Mouse (Mus musculus) megakaryocyte-erythroid progenitor cell, adult 5-6 weeks (primary cell): ENCODE results near the gene 2310007B03Rik. TPM values are rescaled to one million over a fixed set of nuclear protein-coding genes. Genes with fewer than 3 reads are reported as not detected.

ENCODE experiments used
- ATAC-seq: replicated peaks from 2 replicates; pipeline ENCODE4 v1.8.0; 2016; ENCODE audit warnings: mild to moderate bottlenecking, inconsistent platforms; ENCODE audit not compliant: severe bottlenecking, poor library complexity, low FRiP score, low TSS enrichment
- total RNA-seq, 2 experiments: library from RNA; stranded (forward) in 1 of 2; stranded (reverse) in 1 of 2; fragments of 200-1000, 215-1000 nt in 1 of 2; fragments of >200 nt in 1 of 2; fragmentation: Nextera tagmentation in 1 of 2; gene quantifications; 2 replicates each; pipeline ENCODE4 v1.2.3; 2014 to 2017

2310007B03Rik gene
- total RNA-seq, 2 experiments from 2014 or later: not detected

GRCm38 (mm10) chr1:93115471-93115870 is 45.3 kb downstream of the 2310007B03Rik start:
- no peak for ATAC-seq

- ATAC-seq: peak; percentile 95
Measured at GRCm38 (mm10) chr1:93114713-93115463, 45.9 kb downstream of the 2310007B03Rik start.

- no peak for ATAC-seq
Measured at GRCm38 (mm10) chr1:93102700-93103099, 58.0 kb downstream of the 2310007B03Rik start.

GRCm38 (mm10) chr1:93101571-93102061 is 59.1 kb downstream of the 2310007B03Rik start, which contains the start of gene Kif1a:
Gene Kif1a (minus strand): TSS chr1:93101951.
- no peak for ATAC-seq

Other genes starting within 250 kb of the 2310007B03Rik start
- 13.2 and 19.5 TPM in 2 replicates for gene Capn10, start 226.6 kb downstream of the 2310007B03Rik start, total RNA-seq (2014; fragmentation: Nextera tagmentation)
- 8.5 and 11.4 TPM in 2 replicates for gene Capn10, start 226.6 kb downstream of the 2310007B03Rik start, total RNA-seq (2017)
- gene Gpr35, start 210.1 kb downstream of the 2310007B03Rik start, total RNA-seq (2014; fragmentation: Nextera tagmentation): 0.30 TPM in 1 of 2 replicates, not detected in the other
- 0.94 TPM in 1 of 2 replicates, not detected in the other for gene Gpr35, start 210.1 kb downstream of the 2310007B03Rik start, total RNA-seq (2017)
- gene Aqp12, start 154.6 kb downstream of the 2310007B03Rik start, total RNA-seq (2014; fragmentation: Nextera tagmentation): not detected in 2 replicates
- not detected in 2 replicates for gene Aqp12, start 154.6 kb downstream of the 2310007B03Rik start, total RNA-seq (2017)
- not detected in 2 replicates for gene Kif1a, start 59.0 kb downstream of the 2310007B03Rik start, total RNA-seq (2014; fragmentation: Nextera tagmentation)
- not detected in 2 replicates for gene Kif1a, start 59.0 kb downstream of the 2310007B03Rik start, total RNA-seq (2017)
- not detected in 2 replicates for gene Agxt, start 25.7 kb downstream of the 2310007B03Rik start, total RNA-seq (2014; fragmentation: Nextera tagmentation)
- not detected in 2 replicates for gene Agxt, start 25.7 kb downstream of the 2310007B03Rik start, total RNA-seq (2017)
- not detected in 2 replicates for gene Crocc2, start 7.8 kb upstream of the 2310007B03Rik start, total RNA-seq (2014; fragmentation: Nextera tagmentation)
- not detected in 2 replicates for gene Crocc2, start 7.8 kb upstream of the 2310007B03Rik start, total RNA-seq (2017)
- 0.27 TPM in 1 of 2 replicates, not detected in the other for gene Sned1, start 74.9 kb upstream of the 2310007B03Rik start, total RNA-seq (2014; fragmentation: Nextera tagmentation)
- not detected in 2 replicates for gene Sned1, start 74.9 kb upstream of the 2310007B03Rik start, total RNA-seq (2017)
- 16.7 and 20.3 TPM in 2 replicates for gene Mterf4, start 145.0 kb upstream of the 2310007B03Rik start, total RNA-seq (2014; fragmentation: Nextera tagmentation)
- gene Mterf4, start 145.0 kb upstream of the 2310007B03Rik start, total RNA-seq (2017): 23.6 and 29.4 TPM in 2 replicates
- 30.1 and 33.7 TPM in 2 replicates for gene Ppp1r7, start 181.9 kb upstream of the 2310007B03Rik start, total RNA-seq (2014; fragmentation: Nextera tagmentation)
- 34.3 and 50.2 TPM in 2 replicates for gene Ppp1r7, start 181.9 kb upstream of the 2310007B03Rik start, total RNA-seq (2017)
- 19.3 and 25.5 TPM in 2 replicates for gene Pask, start 182.5 kb upstream of the 2310007B03Rik start, total RNA-seq (2014; fragmentation: Nextera tagmentation)
- 12.5 and 24.5 TPM in 2 replicates for gene Pask, start 182.5 kb upstream of the 2310007B03Rik start, total RNA-seq (2017)
- 0.37 TPM in 1 of 2 replicates, not detected in the other for gene Ano7, start 213.0 kb upstream of the 2310007B03Rik start, total RNA-seq (2014; fragmentation: Nextera tagmentation)
- gene Ano7, start 213.0 kb upstream of the 2310007B03Rik start, total RNA-seq (2017): 1.3 TPM in 1 of 2 replicates, not detected in the other